Mouse (Mus musculus): Measurements from ENCODE around the gene Gal3st4.

DNA sequence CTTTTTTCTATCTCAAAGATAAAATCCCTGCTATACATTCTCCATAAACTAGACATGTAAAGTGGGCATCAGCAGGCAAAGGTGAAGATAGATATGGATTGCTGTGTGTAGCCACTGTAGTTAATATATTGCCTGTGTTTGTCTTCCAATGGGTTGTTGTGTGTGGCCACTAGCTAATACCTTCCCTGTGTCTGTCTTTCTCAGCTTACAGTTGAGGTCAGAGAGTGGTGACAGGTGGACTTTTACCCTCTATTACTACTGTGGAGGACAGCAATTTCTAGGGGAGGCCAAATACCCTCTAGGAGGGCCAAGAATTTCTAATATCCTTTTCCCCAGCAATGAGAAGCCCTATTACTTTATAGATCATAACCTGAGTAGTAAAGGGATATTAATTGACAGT lies 38.4 kb downstream of the Gal3st4 start:
- TF ChIP-seq GATA1 (IDR thresholded peaks at IDR 0.05; ENCODE audit: borderline replicate concordance, low read length) (no peak), FLI1 (IDR thresholded peaks at IDR 0.05; ENCODE audit: low read length) (no peak)
